Mouse (Mus musculus) cerebellum, adult 2 months (tissue): ENCODE measurements around the gene Krt12.

Experiments
- CTCF ChIP-seq: fragments of 200-500 bp; IDR thresholded peaks from 2 replicates; pipeline ENCODE4 v1.5.1; 2011; ENCODE audit warnings: low read depth, mild to moderate bottlenecking, control low read depth, low read length, moderate library complexity, borderline replicate concordance; ENCODE audit not compliant: insufficient read depth
- POLR2A ChIP-seq: fragments of 200-500 bp; IDR thresholded peaks from 2 replicates; pipeline ENCODE4 v1.6.1; 2011; ENCODE audit warnings: low read length, control low read depth, borderline replicate concordance; ENCODE audit not compliant: insufficient read depth

DNA sequence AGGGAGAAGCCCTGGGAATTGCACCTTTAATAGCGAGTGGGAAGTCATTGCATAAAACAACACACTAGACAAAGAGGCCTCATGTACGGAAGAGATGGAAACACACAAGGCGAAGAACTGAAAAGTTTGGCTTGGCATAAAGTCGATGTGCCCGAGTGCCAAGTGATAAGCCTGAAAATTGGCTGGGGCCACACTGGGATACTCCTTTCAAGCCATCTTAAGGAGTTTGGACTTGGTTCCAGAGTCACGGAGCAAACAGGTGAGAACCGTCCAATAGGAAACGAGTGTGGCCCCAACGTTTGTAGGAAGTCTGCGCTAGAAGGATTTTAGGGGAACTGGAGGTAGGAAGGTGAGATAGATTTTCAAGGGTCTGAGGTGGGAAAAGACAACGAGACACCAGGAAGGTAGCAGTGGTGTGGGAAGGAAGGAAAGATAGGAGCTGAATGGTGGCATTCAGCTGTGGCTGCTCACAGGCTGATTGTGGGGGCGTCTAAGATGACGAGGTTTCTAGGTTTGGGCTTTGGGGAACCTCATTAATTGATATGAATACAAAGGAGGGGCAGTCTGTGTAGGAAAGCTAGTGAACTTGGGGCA, 22.0 kb downstream of the Krt12 start:
- TF ChIP-seq CTCF (no peak), POLR2A (no peak)
